Mouse (Mus musculus) liver, embryonic 13.5 days (tissue): Measurements from ENCODE around the gene Chid1. TPM values are rescaled to one million over a fixed set of nuclear protein-coding genes. Genes with fewer than 3 reads are reported as not detected.

Experiments used
- ATAC-seq: fragments of 200-750 bp; cut with Nextera tagmentation; 2 replicates; pipeline ENCODE4 v1.8.0; 2017; ENCODE audit warnings: low read depth, mild to moderate bottlenecking, moderate number of reproducible peaks, moderate library complexity
- DNase-seq: peaks from one replicate; pipeline ENCODE4 v3.0.0; 2022
- H3K27ac ChIP-seq: fragments of 300-500 bp; sonication (generic); 2 replicates; pipeline ENCODE4 v1.5.1; 2015; ENCODE audit warnings: moderate library complexity, mild to moderate bottlenecking, inconsistent platforms
- H3K27me3 ChIP-seq: fragments of 300-500 bp; sonication (generic); 2 replicates; pipeline ENCODE4 v1.6.1; 2015; ENCODE audit warnings: mild to moderate bottlenecking, inconsistent platforms
- H3K36me3 ChIP-seq: fragments of 300-500 bp; sonication (generic); 2 replicates; pipeline ENCODE4 v1.6.1; 2015; ENCODE audit warnings: mild to moderate bottlenecking, inconsistent platforms
- H3K4me1 ChIP-seq: fragments of 300-500 bp; sonication (generic); replicated peaks from 2 replicates; pipeline ENCODE4 v1.6.1; 2015; ENCODE audit warnings: inconsistent platforms
- H3K4me2 ChIP-seq: fragments of 300-500 bp; sonication (generic); 2 replicates; pipeline ENCODE4 v1.6.1; 2015; ENCODE audit warnings: inconsistent platforms, mild to moderate bottlenecking, moderate library complexity
- H3K4me3 ChIP-seq: fragments of 300-500 bp; sonication (generic); replicated peaks from 2 replicates; pipeline ENCODE4 v1.5.1; 2015; ENCODE audit warnings: mild to moderate bottlenecking, inconsistent platforms
- H3K9ac ChIP-seq: fragments of 300-500 bp; sonication (generic); 2 replicates; pipeline ENCODE4 v1.6.1; 2015; ENCODE audit warnings: mild to moderate bottlenecking, inconsistent platforms
- H3K9me3 ChIP-seq: fragments of 300-500 bp; sonication (generic); replicated peaks from 2 replicates; pipeline ENCODE4 v1.6.1; 2016; ENCODE audit warnings: inconsistent platforms
- WGBS: fragments of 180-500 bp; shearing (Covaris S2); methylation state at CpG from one replicate; pipeline ENCODE4 v1.1.7; 2015; ENCODE audit not compliant: insufficient replicate concordance; 5-methylcytosine and 5-hydroxymethylcytosine counted together
- polyA plus RNA-seq: library from polyadenylated mRNA; unstranded; fragments of >200 nt; fragmentation: Nextera tagmentation; extraction: Ambion mirVana; gene quantifications from 2 replicates; pipeline ENCODE4 v1.2.1, GENCODE M21; 2015

Gene Chid1
- polyA plus RNA-seq, 1 experiment from 2014 or later, result 28.0 TPM

GRCm38 (mm10) chr7:141484186-141485120, 55.2 kb downstream of the Chid1 start:
- Histone ChIP-seq H3K27ac (no peak overlapping the region), H3K9ac (no peak overlapping the region), H3K27me3 (peaks cover 28% of the 10 kb centered on the region), H3K4me2 (no peak overlapping the region), H3K36me3 (peaks cover 17% of the 10 kb centered on the region), H3K4me3 (no peak overlapping the region), H3K9me3 (no peaks in the 10 kb centered on the region), H3K4me1 (peaks cover 29% of the 10 kb centered on the region)
- ATAC-seq (no peak), DNase-seq (no peak)
- 79% methylated on average over 5 of the region's 5 CpGs for WGBS

GRCm38 (mm10) chr7:141483114-141483653, 56.5 kb downstream of the Chid1 start:
- H3K4me2 ChIP-seq, result no peak overlapping the region
- no peak overlapping the region for H3K9ac ChIP-seq
- DNase-seq, result no peak
- H3K27me3 ChIP-seq, result peaks cover 28% of the 10 kb centered on the region
- 70% methylated on average over 6 of the region's 6 CpGs for whole genome bisulfite sequencing
- peaks cover 35% of the 10 kb centered on the region for H3K4me1 ChIP-seq
- H3K9me3 ChIP-seq, result no peaks in the 10 kb centered on the region
- ATAC-seq, result no peak
- H3K36me3 ChIP-seq, result peaks cover 17% of the 10 kb centered on the region
- H3K27ac ChIP-seq, result no peak overlapping the region
- H3K4me3 ChIP-seq, result no peak overlapping the region

GRCm38 (mm10) chr7:141482531-141483024, 57.1 kb downstream of the Chid1 start:
- peak overlapping the region; percentile 44 for H3K9ac ChIP-seq
- ATAC-seq, result no peak

GRCm38 (mm10) chr7:141481498-141482401, 57.9 kb downstream of the Chid1 start:
- no peak for ATAC-seq
- no peak overlapping the region for H3K27ac ChIP-seq
- no peaks in the 10 kb centered on the region for H3K9me3 ChIP-seq
- H3K4me1 ChIP-seq, result peaks cover 50% of the 10 kb centered on the region
- peak overlapping the region; percentile 55 for H3K4me3 ChIP-seq
- H3K27me3 ChIP-seq, result peaks cover 28% of the 10 kb centered on the region
- WGBS, result 5% methylated on average over 71 of the region's 81 CpGs
- peak overlapping the region; percentile 44 for H3K9ac ChIP-seq
- H3K36me3 ChIP-seq, result peaks cover 10% of the 10 kb centered on the region
- no peak for DNase-seq
- H3K4me2 ChIP-seq, result peak overlapping the region; percentile 77

More at GRCm38 (mm10) chr7:141482531-141483024, 57.1 kb downstream of the Chid1 start:
- H3K27me3 ChIP-seq, result peaks cover 28% of the 10 kb centered on the region
- 47% methylated on average over 11 of the region's 11 CpGs for WGBS
- H3K27ac ChIP-seq, result no peak overlapping the region
- peaks cover 41% of the 10 kb centered on the region for H3K4me1 ChIP-seq
- DNase-seq, result no peak
- peak overlapping the region; percentile 55 for H3K4me3 ChIP-seq
- H3K4me2 ChIP-seq, result peak overlapping the region; percentile 77
- no peaks in the 10 kb centered on the region for H3K9me3 ChIP-seq
- H3K36me3 ChIP-seq, result peaks cover 13% of the 10 kb centered on the region

DNA sequence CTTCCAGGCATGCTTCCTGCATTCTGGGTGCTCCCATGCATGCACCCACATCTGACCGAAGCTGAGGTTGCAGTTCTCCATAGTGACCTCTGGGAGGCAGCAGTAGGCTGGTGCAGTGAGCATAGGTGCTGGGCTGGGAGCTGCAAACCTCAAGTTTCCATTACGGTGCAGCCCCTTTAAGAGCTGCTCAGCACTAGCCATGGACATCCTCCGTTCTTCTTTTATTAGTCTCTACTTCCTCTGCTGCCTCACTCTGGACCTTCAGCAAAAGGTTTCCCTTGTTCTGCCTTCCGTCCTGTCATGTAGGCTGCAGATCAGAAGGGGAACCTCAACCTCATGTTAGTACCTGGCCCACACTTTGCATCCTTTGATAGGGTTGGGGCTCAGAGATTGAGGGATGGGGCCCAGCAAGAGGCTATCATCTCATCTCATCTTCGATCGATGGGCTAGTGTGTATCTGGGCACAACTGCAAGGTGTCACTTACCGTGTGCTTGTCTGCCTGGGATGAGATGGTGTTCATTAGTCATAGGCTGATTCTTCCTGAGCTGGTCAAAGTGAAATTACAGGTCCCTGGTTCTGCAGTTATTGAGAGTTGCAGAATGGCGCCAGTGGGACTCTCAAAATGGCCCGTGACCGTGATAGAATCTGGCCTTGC, 58.7 kb downstream of the Chid1 start:
- Histone ChIP-seq H3K9ac (0 out of 2 replicates have a peak overlapping the region, but pooled peaks have one; percentile 44), H3K9me3 (no peaks in the 10 kb centered on the region), H3K4me1 (peaks cover 57% of the 10 kb centered on the region), H3K27me3 (peaks cover 28% of the 10 kb centered on the region), H3K4me3 (peak overlapping the region; percentile 55), H3K27ac (no peak overlapping the region), H3K4me2 (peak overlapping the region; percentile 77), H3K36me3 (peaks cover 3% of the 10 kb centered on the region; the same call in 1 of the 2 replicates)
- WGBS, result 9% methylated on average over 10 of the region's 10 CpGs
- DNase-seq (peak; percentile 59), ATAC-seq (peak; percentile 48)

- no peak for DNase-seq
- Histone ChIP-seq H3K4me1 (peaks cover 77% of the 10 kb centered on the region), H3K27me3 (peaks cover 25% of the 10 kb centered on the region), H3K36me3 (0 out of 2 replicates have a peak, but pooled peaks cover under 1% of the 10 kb centered on the region), H3K4me3 (peak overlapping the region; percentile 10; the same call in 1 of the 2 replicates), H3K9me3 (no peaks in the 10 kb centered on the region), H3K4me2 (peak overlapping the region; percentile 95), H3K9ac (peak overlapping the region; percentile 87), H3K27ac (peak overlapping the region; percentile 87)
- ATAC-seq, result no peak
- 15% methylated on average over 5 of the region's 5 CpGs for WGBS
Observed at GRCm38 (mm10) chr7:141478270-141478748, 61.3 kb downstream of the Chid1 start.

GRCm38 (mm10) chr7:141477578-141478269, 61.9 kb downstream of the Chid1 start:
- H3K27me3 ChIP-seq, result peaks cover 20% of the 10 kb centered on the region
- H3K9ac ChIP-seq, result peak overlapping the region; percentile 87
- H3K27ac ChIP-seq, result peak overlapping the region; percentile 87
- peak overlapping the region; percentile 10; the same call in 1 of the 2 replicates for H3K4me3 ChIP-seq
- ATAC-seq, result no peak
- H3K9me3 ChIP-seq, result no peaks in the 10 kb centered on the region
- H3K4me1 ChIP-seq, result peaks cover 79% of the 10 kb centered on the region
- DNase-seq, result no peak
- peaks cover 2% of the 10 kb centered on the region for H3K36me3 ChIP-seq
- 19% methylated on average over 4 of the region's 4 CpGs for WGBS
- H3K4me2 ChIP-seq, result peak overlapping the region; percentile 95

- Histone ChIP-seq H3K27me3 (peaks cover 12% of the 10 kb centered on the region), H3K4me1 (peaks cover 79% of the 10 kb centered on the region), H3K9me3 (no peaks in the 10 kb centered on the region), H3K27ac (peak overlapping the region; percentile 87), H3K4me2 (peak overlapping the region; percentile 95), H3K4me3 (peak overlapping the region; percentile 81), H3K9ac (peak overlapping the region; percentile 87), H3K36me3 (peaks cover 10% of the 10 kb centered on the region)
- WGBS, result 5% methylated on average over 7 of the region's 7 CpGs
- peak; percentile 22 for ATAC-seq
- no peak for DNase-seq
Observed at GRCm38 (mm10) chr7:141476981-141477370, 62.7 kb downstream of the Chid1 start.

DNA sequence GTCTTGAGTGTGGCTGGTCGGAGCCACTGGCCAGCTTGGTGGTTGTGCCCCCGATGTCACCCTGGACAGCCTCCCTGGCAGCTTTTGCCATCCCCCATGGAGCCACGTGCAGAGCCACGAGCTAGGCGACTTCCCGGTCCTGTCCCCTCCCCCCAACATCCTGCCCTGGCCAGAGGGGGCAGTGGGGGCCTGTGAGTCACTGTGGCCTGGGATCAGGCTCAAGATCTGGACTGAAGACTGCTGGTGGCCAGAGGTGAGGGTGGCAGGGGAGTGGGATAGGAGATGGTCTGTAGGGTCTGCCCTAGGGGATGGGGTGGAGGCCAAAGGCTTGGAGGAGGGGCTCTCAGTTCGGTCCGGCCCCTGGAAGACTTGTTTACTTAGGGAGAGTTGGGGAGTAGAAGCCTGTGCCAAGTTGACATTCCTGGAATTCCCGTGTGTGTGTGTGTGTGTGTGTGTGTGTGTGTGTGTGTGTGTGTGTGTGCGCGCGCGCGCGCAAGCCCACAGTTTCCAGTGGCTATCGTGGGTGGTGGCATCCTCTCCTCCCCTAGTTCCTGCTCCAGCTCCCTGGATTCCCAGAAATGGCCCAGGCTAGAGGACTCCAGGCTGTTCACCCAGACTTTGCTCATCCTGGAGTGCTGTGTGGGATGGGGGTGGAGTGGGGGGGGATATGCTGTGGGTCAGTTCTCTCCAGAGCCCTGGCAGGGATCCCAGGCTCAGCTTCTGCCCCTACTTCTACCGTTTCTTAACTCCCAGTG, 63.3 kb downstream of the Chid1 start:
- H3K27me3 ChIP-seq, result peaks cover 6% of the 10 kb centered on the region
- H3K4me3 ChIP-seq, result peak overlapping the region; percentile 81
- peaks cover 73% of the 10 kb centered on the region for H3K4me1 ChIP-seq
- H3K9ac ChIP-seq, result peak overlapping the region; percentile 87
- H3K9me3 ChIP-seq, result no peaks in the 10 kb centered on the region
- peak overlapping the region; percentile 95 for H3K4me2 ChIP-seq
- peak; percentile 22 for ATAC-seq
- peak overlapping the region; percentile 87 for H3K27ac ChIP-seq
- 7% methylated on average over 17 of the region's 17 CpGs for WGBS
- DNase-seq, result peak; percentile 47
- H3K36me3 ChIP-seq, result peaks cover 14% of the 10 kb centered on the region
